Comparison of ENCODE assay signal across 13 mouse cellular contexts in the genomic region with DNA sequence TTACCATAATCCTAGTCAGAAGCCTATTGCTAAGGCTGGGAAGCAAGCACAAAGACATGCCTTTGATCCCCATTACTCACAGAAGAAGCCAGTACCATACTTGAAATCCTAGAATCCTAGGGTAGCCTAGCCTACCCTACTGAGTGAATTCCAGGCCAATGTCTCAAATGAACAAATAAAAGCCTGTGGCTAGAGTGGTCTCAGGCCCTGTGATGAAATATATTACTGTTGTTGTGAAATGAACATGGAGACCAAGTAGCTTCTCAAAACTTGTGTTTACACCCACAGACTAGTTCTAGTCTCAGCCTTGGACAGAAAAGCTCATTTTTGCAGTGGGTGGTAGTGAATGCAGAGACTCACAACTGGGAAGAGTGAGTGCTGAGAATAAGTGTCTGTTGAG. TPM values are rescaled to one million over a fixed set of nuclear protein-coding genes. Genes with fewer than 3 reads are reported as not detected.
"Had no signal": no experiment of that assay in that cellular context is flagged by ENCODE, and none has a peak within 500 bp of the region (broad histone marks: within the 10 kb centered on the region; RNA-seq: fewer than 3 reads in every experiment).

No protein-coding gene starts in this region.

- DNase-seq: retina, postnatal 1 day; right cerebral cortex, adult 18-20 months; right cerebral cortex, postnatal 14 days; right cerebral cortex, postnatal 25 days; right cerebral cortex, postnatal 4 days; spleen, adult 18-20 months; thymus, adult 18-20 months; thymus, adult 2 months; thymus, postnatal 14 days; thymus, postnatal 25 days; thymus, postnatal 36 days; thymus, postnatal 4 days had no signal

RNA-seq across cellular contexts. Expression of gene Klhl31, which starts 60.0 kb away (rescaled TPM):
- total RNA-seq: neutrophil, adult 5-6 weeks had no signal
